Mouse (Mus musculus) brain, embryonic 14.5 days (tissue): ENCODE data around the gene Trim44.

Experiments used
- CTCF ChIP-seq: fragments of 200-500 bp; IDR thresholded peaks from 2 replicates; pipeline ENCODE4 v1.5.1; 2012; ENCODE audit warnings: inconsistent platforms, mild to moderate bottlenecking, moderate library complexity, borderline replicate concordance; ENCODE audit not compliant: insufficient read depth, insufficient read length; ENCODE audit errors: extremely low read depth
- POLR2A ChIP-seq: fragments of 200-500 bp; IDR thresholded peaks from 2 replicates; pipeline ENCODE4 v1.6.1; 2012; ENCODE audit warnings: mild to moderate bottlenecking, inconsistent platforms, borderline replicate concordance; ENCODE audit not compliant: poor library complexity, insufficient read depth, insufficient read length, severe bottlenecking; ENCODE audit errors: extremely low read depth

DNA sequence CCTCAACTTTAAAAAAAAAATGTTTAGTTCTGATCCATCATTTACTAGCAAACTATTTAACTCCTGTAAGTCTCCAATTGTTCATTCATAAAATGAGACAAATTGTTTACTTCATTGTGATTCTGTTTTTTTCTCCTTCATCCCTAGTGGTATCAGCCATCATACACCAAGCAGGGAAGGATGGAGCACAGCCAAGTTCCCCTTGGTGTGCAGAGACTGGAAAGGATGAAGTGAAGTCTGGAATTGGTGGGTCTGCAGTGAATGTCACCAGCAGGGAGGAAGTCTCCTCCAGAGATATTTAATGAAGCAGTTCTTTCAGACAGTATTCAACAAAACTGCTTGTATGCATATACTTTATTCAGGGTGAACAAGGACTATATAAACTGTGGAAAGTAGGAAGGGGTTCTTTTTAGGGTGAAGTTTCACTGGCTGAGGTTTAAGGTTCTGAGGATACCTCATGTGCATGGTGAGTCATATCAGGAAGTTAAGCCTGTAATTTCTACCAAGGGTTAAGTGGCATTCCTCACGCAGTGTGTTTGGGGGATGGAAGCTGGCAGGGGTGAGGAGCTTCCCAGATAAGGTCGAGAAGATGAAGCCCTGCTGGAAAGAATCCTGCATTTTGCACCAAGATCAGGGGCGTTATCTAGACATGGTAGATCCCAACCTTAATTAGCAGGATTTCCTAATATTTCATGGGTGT lies 34.1 kb downstream of the Trim44 start:
- TF ChIP-seq CTCF (no peak), POLR2A (no peak)
